Mouse (Mus musculus): ENCODE measurements around the gene Myo1g.

Myo1g gene

DNA sequence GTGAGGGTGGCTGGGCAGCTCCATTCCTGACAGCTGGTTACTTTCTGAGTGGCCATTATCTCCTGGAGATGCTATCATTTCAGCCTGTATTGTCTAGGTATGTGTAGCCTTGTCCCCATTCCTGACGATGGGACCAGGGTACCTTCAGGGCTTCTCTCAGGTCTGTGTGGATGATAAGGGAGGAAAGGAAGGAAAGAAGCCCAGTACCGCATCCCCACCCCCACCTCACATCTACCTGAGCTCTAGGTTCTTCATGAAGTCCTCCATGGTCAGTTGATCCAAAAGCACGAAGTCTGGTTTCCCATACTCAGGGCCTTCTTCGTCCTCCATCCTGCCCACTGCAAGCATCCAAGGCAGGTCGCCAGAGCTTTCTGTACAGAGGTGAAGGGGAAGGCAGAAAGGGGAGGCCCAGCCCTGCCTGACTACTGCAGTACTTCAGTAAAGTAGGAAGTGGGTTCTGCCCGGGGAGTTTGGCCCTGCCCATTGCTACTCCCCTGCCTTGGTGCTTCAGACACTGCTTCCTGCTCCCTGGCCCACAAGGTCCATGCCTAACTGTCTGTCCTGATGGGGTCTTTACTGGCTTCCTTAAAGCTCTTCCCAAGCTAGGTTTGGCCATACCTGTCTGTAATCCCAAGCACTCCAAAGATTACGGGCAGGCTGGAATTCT lies at the start of gene Myo1g:
Myo1g (minus strand) TSS at position 459 of the 667 bp plus-strand sequence.
- DNase-seq (ENCODE audit: low read depth) = no peak

DNA sequence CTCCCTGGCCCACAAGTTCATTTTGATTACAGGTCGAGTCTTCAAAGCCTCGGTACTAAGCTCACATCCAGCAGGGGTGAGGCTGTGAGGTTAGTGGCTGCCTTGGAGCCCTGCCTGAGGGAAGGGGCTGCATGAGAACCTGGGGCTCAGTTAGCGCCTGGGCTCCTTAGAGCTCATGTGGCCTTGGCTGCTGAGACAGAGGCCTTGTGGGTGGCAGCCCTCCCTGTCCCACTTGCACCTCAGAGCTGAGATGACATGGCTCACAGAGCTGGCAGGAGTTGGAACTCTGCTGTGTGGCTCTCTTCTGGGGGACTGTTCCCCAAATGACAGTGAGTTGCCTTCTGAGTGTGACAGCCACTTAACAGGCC lies 48.6 kb upstream of the Myo1g start:
- no peak for DNase-seq (ENCODE audit: low read depth)

GRCm38 (mm10) chr11:6568584-6569409 lies 48.0 kb upstream of the Myo1g start:
- no peak for DNase-seq (ENCODE audit: low read depth)

DNA sequence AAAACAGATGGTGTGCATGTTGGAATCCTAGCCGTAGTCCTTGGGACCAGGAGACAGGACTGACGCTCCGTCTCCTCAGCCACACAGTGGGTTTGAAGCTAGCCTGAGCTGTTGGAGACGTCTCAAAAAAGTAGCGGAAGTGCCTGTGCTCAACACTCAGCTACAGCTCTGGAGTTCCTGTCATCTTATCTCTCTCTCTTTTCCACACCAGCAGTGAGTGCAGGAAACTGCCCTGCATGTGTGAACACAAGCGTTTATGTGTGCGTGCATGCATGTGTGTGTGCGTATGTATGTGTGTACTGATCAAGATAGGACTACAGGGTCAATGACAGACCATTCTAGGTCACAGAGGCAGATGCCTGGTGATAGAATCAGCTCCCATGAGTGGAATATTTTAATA lies 47.2 kb upstream of the Myo1g start:
- no peak for DNase-seq (ENCODE audit: low read depth)

- DNase-seq (ENCODE audit: low read depth) = no peak
Measured at GRCm38 (mm10) chr11:6566496-6566895, 45.7 kb upstream of the Myo1g start.

DNA sequence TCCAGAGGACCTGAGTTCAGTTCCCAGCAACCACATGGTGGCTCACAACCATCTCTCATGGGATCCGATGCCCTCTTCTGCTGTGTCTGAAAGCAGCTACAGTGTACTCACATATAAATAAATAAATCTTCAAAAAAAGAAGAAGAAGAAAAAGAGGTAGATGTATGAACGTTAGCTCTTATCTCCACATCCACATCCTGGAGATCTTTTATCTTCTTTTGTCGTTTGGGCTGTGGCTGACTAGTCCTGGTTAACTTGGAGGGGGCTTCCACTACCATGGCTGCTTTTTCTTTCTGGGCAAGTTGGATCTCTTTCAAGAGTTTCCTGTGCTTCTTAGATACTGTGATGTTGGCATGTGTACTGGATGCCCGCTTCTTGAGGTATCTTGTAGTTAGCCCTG lies 42.4 kb upstream of the Myo1g start:
- no peak for DNase-seq (ENCODE audit: low read depth)

- DNase-seq (ENCODE audit: low read depth) = no peak
Measured at GRCm38 (mm10) chr11:6562359-6562758, 41.6 kb upstream of the Myo1g start.

DNA sequence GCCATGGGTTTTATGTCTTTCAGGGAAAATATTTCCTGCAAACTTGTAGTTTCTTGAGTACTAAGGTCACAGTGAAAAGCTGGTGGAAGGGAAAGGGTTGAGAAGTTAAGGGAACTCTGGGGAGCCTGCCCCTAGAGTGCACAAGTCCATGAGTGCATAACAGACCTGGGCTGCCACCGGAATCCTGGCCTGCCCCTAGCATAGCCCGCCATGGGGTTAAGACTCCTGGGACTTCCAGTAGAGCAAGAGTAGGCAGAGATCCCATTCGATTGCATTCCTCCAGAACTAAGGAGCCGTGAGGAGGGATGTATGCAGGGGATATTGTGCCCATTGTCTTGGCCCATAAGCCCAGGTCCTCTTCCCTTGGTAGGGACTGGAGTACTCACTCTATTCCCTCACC lies 40.7 kb upstream of the Myo1g start:
- no peak for DNase-seq (ENCODE audit: low read depth)

DNA sequence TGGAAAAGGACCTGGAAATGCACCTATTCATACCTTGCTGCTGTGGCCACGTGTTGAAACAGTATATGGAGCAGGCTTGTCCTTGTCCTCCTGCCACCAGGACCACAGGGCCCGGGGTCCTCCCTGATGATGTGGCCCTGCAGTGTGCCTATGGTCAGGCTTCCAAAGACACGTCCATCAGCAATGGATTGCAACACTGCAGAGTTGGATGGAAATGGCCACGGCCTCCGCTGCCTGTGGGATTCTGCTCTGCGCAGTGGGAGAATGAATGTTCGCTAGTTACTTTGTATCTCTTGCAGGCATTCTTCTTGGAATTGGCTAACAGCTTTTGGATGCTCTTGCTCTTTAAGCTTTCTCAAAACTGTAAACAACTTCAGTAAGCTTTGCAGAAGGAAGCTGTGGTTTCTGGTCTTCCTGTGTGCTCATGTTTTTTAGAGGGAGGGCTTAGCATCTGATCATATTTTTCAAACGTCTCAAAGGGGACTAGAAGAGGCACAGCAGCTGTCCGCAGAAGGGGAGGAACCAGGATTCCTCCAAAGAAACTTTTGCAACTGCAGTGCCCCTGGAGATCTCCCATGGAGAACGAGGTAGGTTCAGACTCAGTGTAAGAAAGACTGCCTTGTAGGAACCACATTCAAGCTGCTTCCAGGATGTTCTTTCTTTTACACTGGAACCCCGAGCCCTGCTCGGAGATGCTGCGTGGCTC lies 40.0 kb upstream of the Myo1g start:
- no peak for DNase-seq (ENCODE audit: low read depth)

DNA sequence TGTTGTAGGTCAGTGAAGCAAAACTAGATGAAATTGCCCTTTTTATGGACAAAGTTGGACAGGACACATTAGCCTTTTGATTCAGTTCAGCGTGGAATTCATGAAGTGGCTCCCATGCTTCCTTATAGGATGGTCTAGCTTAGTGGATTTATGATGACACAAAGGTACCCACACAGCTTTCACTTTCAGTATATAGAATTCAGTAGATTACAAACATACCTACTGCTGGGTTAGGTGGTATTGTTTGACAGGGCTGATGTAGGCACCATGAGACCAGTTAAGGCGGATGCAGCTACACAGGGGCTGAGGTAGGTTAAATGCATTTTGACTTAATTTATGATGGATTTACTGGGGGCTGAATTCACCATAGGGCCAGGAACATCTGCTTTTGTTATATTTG lies 39.2 kb upstream of the Myo1g start:
- DNase-seq (ENCODE audit: low read depth) = no peak

GRCm38 (mm10) chr11:6558234-6558633 lies 37.5 kb upstream of the Myo1g start:
- DNase-seq (ENCODE audit: low read depth) = no peak

DNA sequence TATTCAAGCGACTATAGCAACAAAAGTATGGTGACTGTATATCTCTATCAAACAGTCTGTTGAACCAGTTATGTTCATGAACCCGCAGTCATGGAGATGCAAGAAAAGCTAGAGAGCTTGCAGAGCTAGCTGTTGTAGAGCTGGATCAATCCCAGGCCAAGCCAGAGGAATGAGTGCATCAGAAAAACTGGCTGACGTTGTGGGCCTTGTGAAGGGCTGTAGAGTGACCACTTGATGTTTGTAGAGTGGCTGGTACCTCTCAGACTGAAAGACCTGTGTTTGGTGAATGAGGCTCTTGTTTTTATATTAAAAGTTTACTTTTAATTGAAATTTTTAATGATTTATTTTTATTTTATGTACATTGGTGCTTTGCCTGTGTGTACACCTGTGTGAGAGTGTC lies 29.4 kb upstream of the Myo1g start:
- no peak for DNase-seq (ENCODE audit: low read depth)

DNA sequence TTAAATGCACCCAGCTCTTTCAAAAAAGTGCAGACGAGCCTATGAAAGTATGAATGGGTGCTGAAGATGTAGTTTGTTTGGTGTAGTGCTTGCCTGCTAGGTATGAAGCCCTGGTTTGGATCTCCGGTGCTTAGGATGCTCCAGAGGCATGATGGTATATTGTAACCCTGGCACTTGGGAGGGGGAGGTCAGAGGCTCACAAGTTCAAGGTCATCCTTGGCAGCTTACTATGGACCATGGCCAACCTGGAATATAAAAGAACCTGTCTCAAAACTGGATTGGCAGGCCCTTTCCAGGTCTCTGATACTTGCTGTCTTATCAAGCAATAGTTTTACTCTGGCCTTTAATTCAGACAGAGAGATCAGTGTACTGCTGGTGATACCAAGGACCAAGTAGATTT lies 29.0 kb upstream of the Myo1g start:
- no peak for DNase-seq (ENCODE audit: low read depth)

GRCm38 (mm10) chr11:6547696-6548325 lies 27.0 kb upstream of the Myo1g start:
- no peak for DNase-seq (ENCODE audit: low read depth)

DNA sequence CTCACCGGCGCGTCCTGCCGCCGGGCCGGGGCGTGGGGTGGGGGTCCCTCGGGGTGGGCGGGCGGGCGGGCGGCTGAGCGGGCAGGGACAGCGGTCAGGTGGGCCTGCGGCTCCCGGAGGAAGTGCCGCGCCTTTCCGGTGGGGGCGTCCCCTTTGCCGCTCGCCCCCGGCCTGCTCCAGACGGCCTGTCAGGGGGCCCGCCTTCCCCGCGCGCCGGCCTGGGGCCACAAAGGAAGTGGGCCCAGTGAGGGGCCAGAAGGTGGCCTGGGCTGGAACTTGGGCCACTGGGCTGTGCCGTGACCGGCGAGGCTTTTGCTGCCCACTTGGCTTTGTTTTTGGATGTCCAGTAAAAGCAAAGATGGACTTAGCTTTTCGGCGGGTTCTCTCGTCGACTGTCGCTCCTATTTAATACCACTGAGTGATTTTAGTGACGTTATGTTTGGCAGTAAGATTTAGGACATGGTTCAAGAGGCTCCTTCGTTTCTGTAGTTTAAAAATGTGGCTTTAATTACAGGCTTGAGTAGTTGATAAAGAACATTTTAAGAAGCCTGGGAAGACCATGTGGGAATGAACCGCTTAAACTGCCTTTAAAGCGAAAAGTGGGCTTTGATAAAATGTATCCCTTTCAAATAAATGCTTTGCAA lies 26.4 kb upstream of the Myo1g start:
- DNase-seq (ENCODE audit: low read depth) = no peak

DNA sequence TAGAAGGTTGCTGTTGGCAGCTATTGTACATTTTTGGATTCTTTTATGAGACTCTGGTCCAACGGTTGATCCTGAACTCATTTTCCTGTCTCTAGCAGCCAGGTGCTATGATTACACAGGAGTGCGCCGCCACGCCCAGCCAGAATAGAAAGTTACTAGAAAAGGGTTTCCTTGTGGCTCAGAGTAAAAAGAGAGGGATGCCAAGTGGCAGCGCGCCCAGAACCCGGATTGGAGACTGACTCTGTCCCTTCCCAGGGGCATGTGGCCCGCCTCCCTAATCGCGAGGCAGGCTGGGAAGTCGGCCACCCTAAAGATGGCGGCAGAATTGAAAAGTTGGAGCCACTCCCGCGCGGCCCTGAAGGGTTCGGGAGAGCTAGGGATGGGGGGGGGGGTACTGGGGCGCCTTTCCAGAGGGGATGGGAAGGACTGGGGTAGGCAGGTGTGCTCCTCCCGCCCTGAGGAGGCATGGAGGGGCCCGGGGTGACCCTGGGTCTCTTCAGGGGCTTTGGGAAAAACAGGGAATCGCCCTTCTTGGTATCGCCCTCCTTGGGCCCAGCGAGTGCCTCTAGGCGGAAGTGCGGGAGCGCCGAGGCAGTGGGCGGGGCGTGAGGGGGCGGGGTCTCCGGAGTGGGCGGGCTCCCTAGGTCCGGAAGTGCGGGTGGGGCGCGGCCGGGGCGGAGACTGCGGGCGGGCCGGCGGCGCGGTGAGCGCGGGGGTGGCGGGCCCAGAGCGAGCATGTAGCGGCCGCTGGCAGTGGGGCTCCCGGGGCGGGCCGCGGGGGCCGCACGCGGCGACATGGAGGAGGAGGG lies 25.6 kb upstream of the Myo1g start, which contains the start of gene Ccm2:
Ccm2 (plus strand) TSS at position 683 of the 809 bp plus-strand sequence.
- peak; percentile 84 for DNase-seq (ENCODE audit: low read depth)

DNA sequence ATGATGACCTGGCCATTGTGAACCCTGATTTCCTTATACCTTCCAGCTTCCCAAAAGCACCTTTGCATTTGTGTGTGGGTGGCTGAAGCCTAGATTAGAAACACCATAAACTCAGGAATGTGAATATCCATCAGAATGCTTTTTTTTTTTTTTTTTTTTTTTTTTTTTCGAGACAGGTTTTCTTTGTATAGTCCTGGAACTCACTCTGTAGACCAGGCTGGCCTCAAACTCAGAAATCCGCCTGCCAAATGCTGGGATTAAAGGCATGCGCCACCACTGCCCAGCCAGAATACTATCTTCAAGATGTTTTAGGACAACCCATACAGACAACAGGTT lies 25.1 kb upstream of the Myo1g start:
- DNase-seq (ENCODE audit: low read depth) = no peak

DNA sequence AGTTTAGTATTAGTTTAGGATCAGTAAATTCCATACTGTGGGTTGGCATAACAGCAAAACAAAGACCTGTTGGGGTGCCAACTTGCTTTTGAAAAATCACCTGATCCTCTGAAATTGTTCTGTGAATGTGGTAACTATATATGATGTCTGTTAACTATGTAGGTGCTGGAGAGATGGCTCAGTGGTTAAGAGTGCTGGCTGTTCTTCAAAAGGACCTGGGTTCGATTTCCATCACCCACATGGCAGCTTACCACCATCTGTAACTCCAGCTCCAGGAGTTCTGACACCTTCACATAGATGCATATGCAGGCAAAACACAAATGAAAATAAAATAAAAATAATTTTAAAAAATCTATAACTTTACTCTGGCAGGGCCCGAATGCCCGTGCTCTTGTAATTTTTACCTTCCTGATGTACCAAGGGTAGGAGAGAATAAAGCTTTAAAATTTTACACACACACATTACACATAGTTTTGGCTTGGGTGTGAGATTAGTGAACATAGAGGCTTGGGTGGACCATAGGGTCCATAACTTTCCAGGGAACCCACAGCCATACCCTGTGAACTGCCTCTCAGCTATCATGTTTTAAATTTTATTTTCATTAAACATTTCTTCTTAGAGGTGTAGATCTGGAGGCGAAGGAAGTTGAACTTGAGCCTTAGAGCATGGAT lies 24.6 kb upstream of the Myo1g start:
- no peak for DNase-seq (ENCODE audit: low read depth)

DNA sequence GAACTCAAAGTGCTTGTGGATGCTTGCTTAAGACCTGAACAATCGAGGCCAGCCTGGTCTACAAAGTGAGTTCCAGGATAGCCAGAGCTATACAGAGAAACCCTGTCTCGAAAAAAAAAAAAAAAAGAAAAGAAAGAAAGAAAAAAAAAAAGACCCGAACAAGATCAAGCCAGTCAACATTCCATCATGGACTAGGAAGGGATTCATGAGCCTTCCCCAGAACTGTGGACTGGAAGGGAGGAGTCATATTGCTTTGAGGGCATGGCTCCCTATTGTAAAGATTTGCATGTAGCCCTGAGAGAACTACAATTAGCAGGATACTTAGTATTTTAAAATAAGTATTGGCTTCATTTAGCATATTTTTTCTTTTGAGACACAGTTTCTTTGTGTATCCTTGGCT lies 23.9 kb upstream of the Myo1g start:
- no peak for DNase-seq (ENCODE audit: low read depth)

- DNase-seq (ENCODE audit: low read depth) = no peak
Measured at GRCm38 (mm10) chr11:6530746-6531145, 10.0 kb upstream of the Myo1g start.

- DNase-seq (ENCODE audit: low read depth) = no peak
Measured at GRCm38 (mm10) chr11:6529961-6530360, 9.2 kb upstream of the Myo1g start.

All from c-Kit-positive CD71-positive TER-119-negative erythroid progenitor cells, embryonic 14.5 days (primary cell).